Mouse (Mus musculus): ENCODE measurements around the gene Lrrk1.
A peak's percentile ranks its signal among the peaks of the same experiment; 100 is the strongest.

The Lrrk1 gene

GRCm38 (mm10) chr7:66297656-66298021, 90.5 kb downstream of the Lrrk1 start:
- no peak for DNase-seq

DNA sequence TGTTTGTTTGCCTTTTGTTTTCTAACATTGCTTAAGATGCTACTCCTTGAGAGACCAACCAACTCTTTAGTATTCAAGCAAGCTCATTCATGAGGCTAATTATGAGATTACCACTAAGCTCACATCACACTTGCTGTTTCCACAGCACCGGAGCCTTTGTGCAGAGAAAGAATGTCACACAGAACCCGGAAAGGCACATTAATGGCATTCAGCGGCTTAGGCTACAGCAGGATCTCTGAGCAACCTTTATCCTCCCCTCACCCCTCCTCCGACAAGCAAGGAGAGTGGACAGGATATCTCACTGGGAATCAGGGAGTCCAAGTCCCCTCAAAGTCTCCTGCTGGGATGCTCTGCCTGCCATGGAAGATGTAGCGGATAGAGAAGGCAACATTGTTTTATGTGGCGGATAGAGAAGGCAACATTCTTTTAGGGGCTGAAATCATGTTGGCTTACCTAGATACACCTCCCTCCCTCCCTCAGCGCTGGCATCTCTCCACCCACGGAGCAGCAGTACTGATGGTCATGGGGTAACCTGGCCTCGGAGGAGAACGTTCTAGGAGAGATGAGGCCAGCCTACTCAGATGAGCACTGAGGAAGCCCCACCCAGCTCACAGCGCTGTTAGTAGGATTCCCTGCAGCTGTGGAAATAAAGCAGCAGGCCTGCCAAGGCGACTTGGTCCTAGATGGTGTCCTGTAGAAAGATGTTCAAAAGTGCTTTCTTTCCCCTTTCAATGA, 91.1 kb downstream of the Lrrk1 start:
- no peak for DNase-seq

GRCm38 (mm10) chr7:66292552-66293376, 95.4 kb downstream of the Lrrk1 start:
- peak; percentile 94 for DNase-seq

GRCm38 (mm10) chr7:66292010-66292409, 96.1 kb downstream of the Lrrk1 start:
- DNase-seq: no peak

DNA sequence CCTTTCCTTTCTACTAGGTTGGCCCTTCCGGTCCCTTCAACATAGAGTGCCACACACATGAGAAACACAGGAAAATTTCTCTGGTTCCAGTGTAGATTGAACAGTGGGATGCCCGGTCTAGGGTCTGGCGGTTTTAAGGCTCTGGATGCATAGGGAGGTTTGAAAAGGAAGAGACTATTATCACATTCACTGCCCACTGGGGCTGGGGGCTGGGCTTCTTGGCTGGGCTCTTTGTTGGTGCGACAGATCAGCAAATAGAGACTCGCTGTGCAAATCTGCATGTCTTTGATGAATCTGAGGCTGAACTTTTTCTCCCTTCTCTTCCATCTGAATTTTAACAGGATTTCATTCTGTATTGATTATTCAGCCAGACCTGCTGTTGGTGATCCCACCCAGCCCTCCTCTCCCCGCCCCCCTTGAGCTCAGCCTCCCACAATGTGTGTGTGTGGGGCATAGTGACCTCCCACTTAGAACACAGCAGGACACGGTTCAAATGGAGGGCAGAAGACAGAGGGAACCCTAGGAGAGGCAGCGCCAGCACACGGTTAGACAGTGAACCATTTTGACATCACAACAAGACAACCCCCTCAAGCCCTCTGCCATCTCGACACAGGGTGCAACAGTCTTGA, 105.1 kb downstream of the Lrrk1 start:
- no peak for DNase-seq

GRCm38 (mm10) chr7:66282265-66282664, 105.9 kb downstream of the Lrrk1 start:
- DNase-seq: no peak

DNA sequence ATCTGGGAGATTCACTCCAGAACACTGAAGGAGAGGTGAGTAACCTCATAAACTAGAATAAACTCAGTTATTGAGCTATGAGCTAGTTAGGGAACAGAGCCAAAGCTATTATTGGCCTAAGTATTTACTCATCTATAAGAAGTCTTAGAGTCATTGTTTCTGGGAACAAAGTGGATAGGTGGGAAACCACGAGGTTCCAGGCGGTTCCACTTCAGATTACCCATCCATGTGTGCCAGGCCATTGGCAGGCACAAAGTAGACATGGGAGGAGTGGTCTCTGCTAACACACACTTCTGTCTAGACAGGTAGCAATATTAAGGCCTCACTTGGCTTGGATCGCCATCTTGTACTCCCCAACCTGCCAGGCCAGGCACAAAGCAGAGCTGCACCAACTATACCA, 110.1 kb downstream of the Lrrk1 start:
- DNase-seq: no peak

GRCm38 (mm10) chr7:66273494-66273893, 114.7 kb downstream of the Lrrk1 start:
- DNase-seq: no peak

DNA sequence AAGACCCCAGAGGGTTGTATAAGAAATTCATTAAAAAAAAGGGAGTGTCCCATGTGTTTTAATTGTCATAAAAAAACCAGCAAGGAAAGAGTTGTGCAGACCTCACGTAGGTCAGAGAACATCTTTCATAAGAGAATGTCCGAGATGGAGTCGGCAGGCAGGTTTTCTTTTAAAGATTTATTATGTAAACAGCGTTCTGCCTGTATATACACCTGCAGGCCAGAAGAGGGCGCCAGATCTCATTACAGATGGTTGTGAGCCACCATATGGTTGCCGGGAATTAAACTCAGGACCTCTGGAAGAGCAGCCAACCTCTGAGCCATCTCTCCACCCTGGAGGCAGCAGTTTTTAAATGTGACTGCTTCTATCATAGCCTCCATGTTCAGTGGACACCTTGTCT, 116.9 kb downstream of the Lrrk1 start:
- no peak for DNase-seq

DNA sequence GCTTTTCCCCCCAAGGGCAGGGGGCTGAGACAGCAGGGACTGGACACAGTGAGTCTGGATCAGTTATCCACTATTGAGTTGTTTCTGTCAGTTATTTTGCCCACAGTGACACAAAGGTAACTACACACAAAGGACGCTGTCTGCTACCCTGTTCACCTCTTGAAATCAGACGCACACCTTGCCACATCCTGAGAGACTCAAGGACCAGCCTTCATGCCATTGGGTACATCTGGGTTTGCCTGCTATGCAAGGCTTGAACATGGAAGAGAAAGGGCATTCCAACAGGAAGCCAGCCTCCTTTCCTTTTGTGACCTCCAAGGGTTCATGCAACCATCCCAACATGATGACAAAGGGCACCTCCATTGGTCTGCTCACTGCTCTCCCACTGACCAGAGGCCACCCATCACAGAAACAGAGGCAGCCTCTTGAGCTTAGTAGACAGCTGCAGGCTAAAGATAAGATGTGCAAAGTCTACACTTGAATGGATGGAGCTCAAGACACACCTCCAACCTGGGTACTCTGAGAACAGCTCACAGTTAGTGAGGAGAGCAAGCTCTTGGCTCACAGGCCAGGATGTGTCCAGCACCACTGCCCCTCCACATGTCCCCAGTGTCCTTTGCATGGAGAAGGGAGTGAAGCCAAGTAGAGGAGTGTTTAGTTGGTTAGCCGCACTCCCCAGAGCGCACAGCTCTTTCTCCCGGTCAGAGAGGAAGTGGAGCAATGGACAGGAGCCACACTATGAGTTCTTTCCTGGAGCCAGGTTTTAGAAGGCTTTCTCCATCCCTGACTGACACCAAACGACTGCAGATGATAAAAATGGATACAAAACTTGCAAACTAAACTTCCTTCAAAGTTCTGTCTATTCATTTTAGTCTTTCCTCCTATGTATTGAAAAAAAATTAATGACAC, 121.0 kb downstream of the Lrrk1 start:
- no peak for DNase-seq

DNA sequence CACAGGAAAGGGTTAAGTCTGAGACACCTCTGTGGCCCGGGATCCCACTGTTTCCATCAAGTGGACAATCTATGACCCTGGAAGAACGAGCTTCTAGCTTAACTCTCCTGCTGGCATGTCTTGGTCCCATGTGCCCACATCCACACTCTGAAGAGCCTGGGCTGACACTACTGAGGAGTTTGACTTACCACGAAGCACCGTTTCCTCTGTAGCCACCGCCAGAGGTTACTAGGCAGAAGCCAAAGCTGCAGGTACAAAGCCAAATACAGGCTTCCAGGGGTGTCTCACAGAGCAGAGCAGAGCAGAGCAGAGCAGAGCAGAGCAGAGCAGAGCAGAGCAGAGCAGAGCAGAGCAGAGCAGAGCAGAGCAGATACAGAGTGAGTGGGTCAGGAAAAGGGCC, 124.7 kb downstream of the Lrrk1 start:
- DNase-seq: no peak

- peak; percentile 82 for DNase-seq
Measured at GRCm38 (mm10) chr7:66262570-66263156, 125.5 kb downstream of the Lrrk1 start.

GRCm38 (mm10) chr7:66260763-66261390, 127.3 kb downstream of the Lrrk1 start:
- peak; percentile 87 for DNase-seq

DNA sequence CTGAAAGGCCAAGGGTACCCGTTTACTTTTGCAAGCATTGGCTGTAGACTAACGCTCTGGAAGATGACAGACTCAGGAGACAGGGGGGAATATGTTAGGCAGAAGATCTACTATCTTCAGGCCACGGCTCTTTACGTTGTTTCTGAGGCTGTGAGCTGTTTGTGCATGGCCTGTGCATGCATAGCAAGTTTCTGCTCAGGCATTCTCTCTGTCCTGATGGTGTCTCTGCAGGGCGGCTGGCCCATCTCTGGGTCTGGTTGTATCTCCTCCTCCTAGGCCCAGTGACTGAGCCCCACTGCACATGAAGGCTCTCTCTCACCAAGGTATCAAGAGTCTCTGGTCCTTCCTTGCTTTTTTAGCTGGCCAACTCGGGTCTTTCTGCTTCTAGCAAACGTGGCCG, 127.9 kb downstream of the Lrrk1 start:
- DNase-seq: peak; percentile 60

- DNase-seq: peak; percentile 83
Measured at GRCm38 (mm10) chr7:66259436-66260206, 128.5 kb downstream of the Lrrk1 start.

DNA sequence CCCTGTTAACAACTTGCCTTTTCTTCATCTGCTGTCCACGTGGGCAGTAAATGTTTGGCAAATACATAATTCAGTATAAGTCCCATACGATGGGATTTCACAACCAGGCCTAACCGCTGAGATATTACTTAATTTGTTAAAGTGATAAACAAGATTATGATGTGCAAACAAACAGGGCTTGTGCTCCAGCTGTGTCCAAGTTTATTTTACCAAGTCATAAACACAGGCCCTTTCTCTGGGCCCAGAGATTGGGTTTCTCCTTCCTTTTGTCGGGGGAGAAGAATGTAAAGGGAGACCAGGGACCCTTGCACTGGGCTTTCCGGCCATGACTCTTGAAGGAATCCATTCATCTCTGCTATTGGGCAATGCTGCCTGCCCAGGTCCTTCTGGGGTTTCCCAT, 129.2 kb downstream of the Lrrk1 start:
- DNase-seq: no peak

DNA sequence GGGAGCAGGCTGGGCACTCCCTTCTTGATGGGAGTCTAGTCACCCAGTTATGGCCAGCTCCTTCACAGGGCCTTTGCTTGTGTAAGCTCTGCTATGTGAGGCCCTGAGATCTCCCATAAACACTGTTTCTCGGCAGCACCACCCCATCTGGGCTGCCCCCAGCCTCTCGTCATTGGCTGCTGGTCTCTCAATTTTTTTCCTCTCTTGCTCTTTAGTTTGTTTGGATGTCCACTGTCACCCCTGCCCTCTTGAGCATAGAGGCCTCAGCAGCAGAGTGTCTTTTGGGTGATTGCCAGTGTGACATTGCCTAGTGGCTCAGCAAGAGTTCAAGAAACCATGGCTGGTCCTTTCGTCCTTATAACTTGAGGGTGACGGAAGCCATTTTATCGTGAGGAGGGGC, 130.9 kb downstream of the Lrrk1 start:
- DNase-seq: peak; percentile 39

DNA sequence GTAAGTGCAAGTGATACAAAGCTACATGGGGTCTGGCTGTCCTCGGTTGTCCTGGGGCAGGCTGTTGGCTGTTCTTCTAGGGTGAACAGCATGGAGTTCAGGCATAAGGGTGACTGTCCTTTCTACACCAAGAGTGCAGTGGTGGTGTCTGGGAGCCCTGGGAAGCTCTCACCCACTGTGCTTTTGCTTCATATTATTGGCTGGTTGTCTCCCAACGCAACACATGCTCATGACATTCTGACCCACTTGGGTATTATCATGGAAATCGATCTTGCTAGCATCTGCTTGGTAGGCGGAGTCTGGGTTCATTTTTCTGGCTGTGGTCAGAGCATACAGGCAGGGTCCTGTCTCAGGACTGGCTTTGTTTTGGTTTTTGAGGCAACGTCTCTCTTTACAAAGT, 131.7 kb downstream of the Lrrk1 start:
- peak; percentile 88 for DNase-seq

DNA sequence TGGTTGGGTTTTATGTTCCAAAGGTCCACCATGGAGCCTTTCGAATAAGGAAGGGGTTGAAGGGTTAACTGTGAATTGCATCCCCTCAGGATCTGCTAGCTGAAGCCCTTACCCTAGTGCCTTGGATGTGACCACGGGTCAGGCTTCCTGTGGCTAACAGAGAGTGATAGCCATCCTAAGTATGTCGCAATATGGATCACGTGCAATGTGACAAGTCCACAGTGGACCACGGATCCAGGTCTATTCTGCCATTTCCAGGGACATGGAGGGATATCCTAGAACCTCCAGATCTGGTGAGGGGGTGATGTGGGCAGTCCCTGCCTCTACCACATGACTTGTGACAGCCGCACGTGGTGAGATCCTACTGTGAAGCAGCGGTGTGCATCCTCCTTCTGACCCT, 133.2 kb downstream of the Lrrk1 start:
- DNase-seq: peak; percentile 86

DNA sequence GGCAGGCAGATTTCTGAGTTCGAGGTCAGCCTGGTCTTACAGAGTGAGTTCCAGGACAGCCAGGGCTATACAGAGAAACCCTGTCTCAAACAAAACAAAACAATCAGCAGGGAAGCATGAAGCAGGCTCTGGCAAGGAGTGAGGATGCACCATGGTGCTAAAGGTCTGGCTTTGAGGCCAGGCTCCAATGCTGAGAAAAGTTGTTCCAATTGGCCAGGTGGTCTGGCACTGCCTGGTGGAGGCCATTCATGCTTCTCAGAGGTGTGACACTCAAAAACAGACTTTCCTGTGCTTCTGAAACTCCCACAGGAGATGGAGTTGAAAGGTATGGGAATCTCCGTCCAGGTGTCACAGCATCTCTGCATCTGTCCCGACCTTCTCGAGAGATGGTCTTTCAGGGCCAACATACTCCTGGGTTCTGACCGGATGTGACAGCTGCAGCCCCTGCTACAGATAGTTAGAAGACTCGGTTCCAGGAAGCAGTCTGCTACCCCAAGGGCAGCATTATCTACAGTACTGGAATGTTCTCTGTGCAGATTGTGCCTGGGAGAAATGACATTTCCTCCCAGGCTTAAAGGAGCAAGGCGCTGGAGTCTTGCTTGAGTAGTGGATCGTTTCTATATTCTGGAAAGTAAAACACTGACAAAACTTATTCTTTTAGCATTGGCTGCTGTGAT, 134.0 kb downstream of the Lrrk1 start:
- peak; percentile 91 for DNase-seq

- DNase-seq: peak; percentile 97
Measured at GRCm38 (mm10) chr7:66250030-66250429, 138.1 kb downstream of the Lrrk1 start.
